Mouse (Mus musculus) testis, postnatal 14 days (tissue): ENCODE results near the gene Sympk.

Experiments
- DNase-seq: peaks from one replicate; pipeline ENCODE4 v3.0.0; 2021; ENCODE audit warnings: low spot score

Gene Sympk

GRCm38 (mm10) chr7:19007026-19007977 lies 16.9 kb upstream of the Sympk start:
- DNase-seq: no peak

DNA sequence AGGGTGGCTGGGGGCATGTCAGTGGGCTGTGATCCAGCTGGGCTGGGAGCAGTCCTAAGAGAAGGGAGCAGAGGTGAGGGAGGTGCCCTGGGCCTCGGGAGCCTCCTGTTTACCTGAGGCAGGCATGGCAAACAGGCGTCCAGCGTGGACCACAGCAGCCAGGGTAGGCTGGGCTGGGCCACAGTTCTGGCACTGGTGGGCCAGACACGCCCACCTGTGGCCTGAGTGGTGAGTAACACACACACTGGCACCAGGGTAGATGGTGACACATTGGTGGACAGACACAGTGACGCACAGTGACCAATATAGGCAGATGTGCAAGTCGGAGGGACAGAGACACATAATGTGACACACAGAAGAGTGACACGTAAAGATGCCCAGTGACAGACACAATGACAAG lies 13.6 kb upstream of the Sympk start:
- DNase-seq: no peak

DNA sequence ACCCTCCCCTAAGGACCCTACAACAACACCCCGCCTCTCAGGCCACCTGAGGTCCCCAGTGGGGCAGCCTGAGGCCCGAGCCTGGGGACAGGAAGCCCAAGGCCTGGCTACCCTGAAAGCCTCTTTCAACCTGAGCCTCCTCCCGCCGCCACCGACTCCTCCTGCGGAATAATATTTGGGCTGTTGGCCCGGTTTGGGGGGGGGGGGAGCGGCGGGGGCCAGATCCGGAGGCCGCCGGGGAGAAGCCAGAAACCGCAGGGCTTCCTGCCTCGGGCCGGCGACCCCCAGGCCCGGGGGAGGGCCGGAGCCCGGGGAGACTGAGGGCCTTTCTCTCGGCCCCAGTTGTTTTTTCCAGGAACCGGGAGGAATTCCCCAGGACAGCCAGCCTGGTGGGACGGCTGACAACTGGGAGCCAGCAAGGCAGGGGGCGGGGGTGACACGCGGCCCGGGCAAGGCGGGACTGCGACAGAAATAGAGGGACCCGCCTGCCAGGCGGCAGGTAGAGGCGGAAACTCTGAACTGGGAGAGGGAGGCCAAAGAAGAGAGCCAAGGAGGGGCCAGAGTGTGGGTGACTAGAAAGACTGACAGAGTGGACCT lies 12.1 kb upstream of the Sympk start:
- DNase-seq: no peak

- DNase-seq: no peak
Observed at GRCm38 (mm10) chr7:19012882-19013281, 11.3 kb upstream of the Sympk start.

GRCm38 (mm10) chr7:19014452-19014851 lies 9.7 kb upstream of the Sympk start:
- DNase-seq: no peak

- no peak for DNase-seq
Observed at GRCm38 (mm10) chr7:19016042-19016441, 8.1 kb upstream of the Sympk start.

- no peak for DNase-seq
Observed at GRCm38 (mm10) chr7:19017909-19018308, 6.3 kb upstream of the Sympk start.

DNA sequence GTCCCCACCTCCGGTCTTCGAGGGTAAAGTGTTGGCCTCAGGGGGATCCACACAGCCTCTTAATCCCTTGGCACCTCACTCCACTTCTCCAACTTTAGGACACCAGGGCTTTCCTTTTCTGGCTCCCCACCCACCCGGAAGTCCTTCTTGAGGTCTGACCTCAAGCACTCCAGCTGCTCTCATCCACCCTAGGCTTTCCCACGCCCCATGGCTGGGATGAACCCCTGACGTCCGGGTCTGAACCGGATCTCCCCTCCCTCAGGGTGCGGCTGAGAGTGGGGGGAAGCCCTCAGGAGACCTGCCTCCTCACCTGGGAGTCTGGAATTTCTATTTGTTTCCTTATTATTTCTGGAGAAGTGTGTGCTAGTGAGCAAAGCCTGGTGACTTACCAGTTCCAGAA lies 3.1 kb upstream of the Sympk start:
- DNase-seq: no peak

DNA sequence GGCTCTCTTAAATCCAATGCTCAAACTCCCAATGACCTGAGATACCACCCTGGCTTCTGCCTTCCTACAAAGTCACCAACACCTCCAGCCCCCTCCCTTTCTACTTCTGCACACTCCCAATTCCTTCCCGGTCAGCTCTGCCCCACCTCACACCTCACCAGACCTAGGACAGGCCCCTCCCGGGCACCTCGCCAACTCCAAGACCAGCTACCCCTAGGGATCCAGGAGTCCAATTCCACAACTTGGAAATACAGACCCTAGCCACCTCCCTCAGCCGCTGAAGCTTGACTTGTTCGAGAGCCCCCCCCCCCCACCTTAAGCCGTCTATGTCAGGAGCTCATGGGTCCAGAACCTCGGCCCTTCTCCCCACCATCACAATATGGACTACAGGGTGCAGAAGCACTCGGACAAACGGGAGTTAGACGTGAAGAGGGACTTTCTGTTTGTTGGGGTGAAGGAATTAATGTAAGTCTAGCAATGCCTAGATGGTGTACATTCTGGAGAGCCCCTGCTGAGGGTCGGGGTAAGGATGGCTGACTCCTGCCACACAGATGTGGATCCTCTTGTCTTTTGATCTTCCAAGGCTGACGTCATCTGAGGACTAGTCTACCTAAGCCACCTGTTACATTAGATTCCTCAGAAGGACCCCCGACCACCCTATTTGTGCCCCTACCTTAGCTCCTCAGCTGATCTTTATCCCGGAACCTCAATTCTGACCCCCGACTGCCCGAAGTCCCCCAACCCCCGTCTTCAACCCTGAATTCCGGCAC lies 1.8 kb upstream of the Sympk start:
- no peak for DNase-seq

DNA sequence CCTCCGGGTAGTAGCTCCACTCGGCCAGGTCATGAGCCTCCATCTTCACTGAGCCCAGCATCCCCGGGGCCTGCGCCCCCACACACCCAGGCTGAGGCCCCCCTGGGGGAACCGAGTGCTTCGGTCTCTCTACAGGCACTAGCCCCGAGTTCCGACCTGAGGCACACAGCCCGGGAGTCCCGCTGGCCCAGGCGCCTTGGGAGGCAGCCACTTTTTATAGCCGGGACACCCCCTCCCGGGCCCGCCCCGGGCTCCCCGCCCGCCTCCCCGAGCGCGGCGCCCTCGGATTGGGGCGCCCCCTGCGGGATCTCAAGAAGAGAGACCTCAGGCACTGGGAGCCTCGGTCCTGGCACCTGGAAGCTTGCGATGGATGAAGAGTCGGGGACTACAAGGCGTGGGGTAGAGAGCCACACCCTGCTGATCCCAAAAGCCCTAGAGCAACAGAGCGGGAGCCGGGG lies 791 bp upstream of the Sympk start, which contains the start of gene Foxa3:
Gene Foxa3, minus strand, starts transcription at position 182 of the 458 bp plus-strand sequence.
- peak; percentile 64 for DNase-seq

DNA sequence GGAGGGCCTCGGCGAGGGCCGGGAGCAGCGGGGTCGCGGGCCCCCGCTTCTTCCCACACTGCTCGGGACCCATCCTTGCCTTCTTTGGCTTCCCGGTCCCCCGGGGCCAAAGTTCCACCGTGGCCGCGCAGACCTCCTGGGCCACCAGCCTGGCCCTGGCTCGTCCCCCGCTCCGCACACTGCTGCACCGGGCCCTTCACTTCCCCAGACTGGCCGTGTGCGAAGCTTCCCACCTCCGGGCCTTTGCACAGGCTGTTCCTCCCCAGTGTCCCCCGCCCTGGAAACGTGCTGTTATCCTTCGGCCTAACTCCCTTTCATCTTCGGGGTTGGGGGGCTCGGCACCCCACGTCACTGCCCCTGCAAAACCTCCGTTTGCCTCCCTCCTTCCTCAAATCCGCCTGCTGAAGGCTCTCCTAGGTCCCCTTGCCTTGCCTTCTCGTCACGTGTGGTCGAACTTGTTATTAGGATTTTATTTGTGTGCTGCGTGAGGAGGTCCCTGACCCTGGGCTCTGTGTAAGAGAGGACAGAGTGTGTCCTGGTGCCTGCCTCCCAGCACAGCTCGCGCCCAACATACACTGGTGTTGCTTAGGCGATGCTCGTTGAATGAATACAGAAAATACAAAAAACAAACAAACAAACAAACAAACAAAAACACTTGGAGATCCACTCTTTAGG lies 541 bp downstream of the Sympk start:
- peak; percentile 67 for DNase-seq

GRCm38 (mm10) chr7:19028067-19028466 lies 3.9 kb downstream of the Sympk start:
- no peak for DNase-seq

- no peak for DNase-seq
Observed at GRCm38 (mm10) chr7:19029084-19029653, 5.0 kb downstream of the Sympk start.

GRCm38 (mm10) chr7:19031641-19032040 lies 7.5 kb downstream of the Sympk start:
- no peak for DNase-seq

DNA sequence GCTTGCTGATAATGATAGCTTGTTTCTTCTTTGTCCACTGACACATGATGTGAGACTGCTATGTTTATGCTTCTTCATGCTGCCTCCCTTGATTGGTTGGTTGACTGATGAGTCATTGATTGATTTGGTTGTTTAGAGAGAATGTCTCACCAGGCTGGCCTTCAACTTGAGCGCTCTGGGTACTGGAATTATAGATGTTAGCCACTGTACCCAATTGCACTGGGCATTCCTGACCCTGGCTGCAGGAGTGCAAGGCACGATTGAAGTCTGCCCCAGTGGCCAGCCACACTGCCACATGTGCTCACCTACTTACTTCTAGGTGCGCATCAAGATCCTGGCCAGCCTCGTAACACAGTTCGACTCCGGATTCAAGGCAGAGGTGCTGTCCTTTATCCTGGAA lies 20.4 kb downstream of the Sympk start:
- DNase-seq: no peak

DNA sequence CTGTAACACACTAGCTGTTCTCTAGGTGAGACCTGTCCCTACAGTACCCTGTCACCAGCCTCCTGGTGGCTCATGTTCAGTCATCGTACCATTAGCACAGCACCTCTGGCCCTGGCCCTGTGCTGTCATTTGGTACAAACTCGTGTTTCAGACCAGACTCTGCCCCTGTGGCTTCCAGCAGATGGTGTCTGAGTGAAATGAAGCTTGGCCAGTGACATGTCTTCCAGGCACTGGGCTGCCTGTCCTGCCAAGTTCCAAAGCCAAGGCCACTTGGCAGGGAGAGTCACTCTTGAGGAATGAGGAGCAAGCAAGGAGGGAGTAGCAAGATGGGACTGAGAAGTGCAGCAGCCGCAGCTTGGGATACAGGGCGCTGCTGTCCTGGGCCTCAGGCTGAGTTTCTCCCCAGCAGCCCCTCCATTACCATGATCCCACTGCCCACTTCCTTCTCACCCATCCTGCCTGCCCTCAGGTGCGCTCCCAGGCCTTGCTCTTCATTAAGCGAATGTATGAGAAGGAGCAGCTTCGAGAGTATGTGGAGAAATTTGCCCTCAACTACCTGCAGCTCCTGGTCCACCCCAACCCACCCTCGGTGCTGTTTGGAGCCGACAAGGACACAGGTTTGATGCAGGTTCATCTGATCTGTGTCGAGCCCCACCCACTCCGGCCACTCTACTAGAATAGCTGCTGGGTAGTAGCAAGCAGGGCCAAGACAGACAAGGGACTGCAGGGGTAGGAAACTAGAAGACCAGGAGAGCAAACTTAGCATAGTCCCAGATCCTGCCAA lies 22.3 kb downstream of the Sympk start:
- DNase-seq: peak; percentile 71

- no peak for DNase-seq
Observed at GRCm38 (mm10) chr7:19048006-19048527, 23.9 kb downstream of the Sympk start.

GRCm38 (mm10) chr7:19049252-19049651 lies 25.1 kb downstream of the Sympk start:
- no peak for DNase-seq

GRCm38 (mm10) chr7:19050172-19050571 lies 26.0 kb downstream of the Sympk start:
- DNase-seq: no peak

DNA sequence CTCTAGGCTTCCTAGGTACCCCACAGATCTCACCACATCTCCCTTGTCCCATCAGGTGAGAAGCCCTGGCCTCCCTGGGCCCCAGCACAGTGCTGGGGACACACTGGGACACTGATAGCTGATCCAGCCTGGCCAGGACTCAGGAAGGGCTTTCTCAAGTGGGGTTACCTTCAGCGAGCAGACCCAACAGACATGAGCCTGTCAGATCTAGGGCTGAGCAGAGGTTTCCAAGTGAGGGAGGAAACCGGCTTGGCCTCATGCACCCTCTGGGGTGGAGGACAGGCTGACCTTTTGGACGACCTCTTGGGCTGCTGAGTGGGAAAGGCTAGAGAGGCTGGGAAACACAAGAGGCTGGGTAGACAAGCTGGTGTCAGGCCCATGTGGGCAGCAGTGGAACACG lies 27.0 kb downstream of the Sympk start:
- no peak for DNase-seq
